Mouse (Mus musculus) bone marrow, adult 2 months (tissue): ENCODE measurements around the gene Ptprn2.

Experiments
- CTCF ChIP-seq: fragments of 200-500 bp; IDR thresholded peaks from 2 replicates; pipeline ENCODE4 v1.5.1; 2011; ENCODE audit warnings: low read length, control low read depth; ENCODE audit not compliant: control insufficient read depth, insufficient read depth
- POLR2A ChIP-seq: fragments of 200-500 bp; IDR thresholded peaks from 2 replicates; pipeline ENCODE4 v1.6.1; 2011; ENCODE audit warnings: low read depth, mild to moderate bottlenecking, control low read depth, low read length, borderline replicate concordance; ENCODE audit not compliant: control insufficient read depth

GRCm38 (mm10) chr12:116582829-116583228 lies 97.3 kb downstream of the Ptprn2 start:
- TF ChIP-seq POLR2A = no peak
- no peak for TF ChIP-seq CTCF
